Mouse (Mus musculus) CH12.LX (cell line): ENCODE results near the gene Treml2. TPM values are rescaled to one million over a fixed set of nuclear protein-coding genes. Genes with fewer than 3 reads are reported as not detected.

ENCODE experiments used
- DNase-seq: peaks from one replicate; pipeline ENCODE4 v3.0.0-alpha.2; 2013; ENCODE audit errors: extremely low read depth
- H3K27ac ChIP-seq: 2 replicates; pipeline ENCODE4 v1.5.1; 2012; ENCODE audit warnings: low read depth, mild to moderate bottlenecking, control low read depth, moderate library complexity; ENCODE audit not compliant: insufficient read depth
- H3K27me3 ChIP-seq: replicated peaks from 2 replicates; pipeline ENCODE3; 2012; ENCODE audit warnings: inconsistent platforms
- H3K36me3 ChIP-seq, 2 experiments: replicated peaks in 1 of 2; 2 replicates each; pipeline versions ENCODE3 to v1.6.1; 2012; ENCODE audit warnings: inconsistent platforms in 1 of 2, low read length in 1 of 2, mild to moderate bottlenecking in 1 of 2, mixed read lengths in 1 of 2, moderate library complexity in 1 of 2; ENCODE audit not compliant: control insufficient read depth in 1 of 2, insufficient read depth in 1 of 2
- H3K4me1 ChIP-seq, 2 experiments: 2 replicates each; pipeline ENCODE4 v1.6.1; 2012; ENCODE audit warnings: inconsistent platforms in 1 of 2, moderate library complexity in 1 of 2; ENCODE audit not compliant: insufficient read depth in 2 of 2, control insufficient read depth in 1 of 2
- H3K4me2 ChIP-seq: 2 replicates; pipeline ENCODE4 v1.6.1; 2012; ENCODE audit warnings: low read depth, mild to moderate bottlenecking, control low read depth; ENCODE audit not compliant: poor library complexity, insufficient read depth, severe bottlenecking
- H3K4me3 ChIP-seq, 3 experiments: fragments of 150-350 bp in 1 of 3; sonication (generic) in 1 of 3; replicated peaks in 1 of 3; 2 replicates each; pipeline versions ENCODE3 to v1.5.1; 2011 to 2012; ENCODE audit warnings: low read depth in 2 of 3, low read length in 2 of 3, mild to moderate bottlenecking in 2 of 3, moderate library complexity in 2 of 3, control low read depth in 1 of 3, improper control_type of control experiment in 1 of 3, inconsistent platforms in 1 of 3, mixed read lengths in 1 of 3; ENCODE audit not compliant: poor library complexity in 1 of 3
- H3K79me2 ChIP-seq: replicated peaks from 2 replicates; pipeline ENCODE4 v1.6.1; 2012; ENCODE audit warnings: mild to moderate bottlenecking, moderate library complexity; ENCODE audit not compliant: control insufficient read depth, poor library complexity, insufficient read depth, severe bottlenecking; ENCODE audit errors: extremely low read depth
- H3K9ac ChIP-seq: 2 replicates; pipeline ENCODE4 v1.6.1; 2012; ENCODE audit warnings: low read depth, mild to moderate bottlenecking, control low read depth, moderate library complexity; ENCODE audit not compliant: insufficient read depth
- H3K9me3 ChIP-seq: replicated peaks from 2 replicates; pipeline ENCODE3; 2012; ENCODE audit warnings: low read length, inconsistent platforms, mixed read lengths
- BHLHE40 ChIP-seq: IDR thresholded peaks from 2 replicates; pipeline ENCODE4 v1.6.1; 2011; ENCODE audit warnings: mild to moderate bottlenecking, low read depth, low read length, improper control_type of control experiment
- CHD1 ChIP-seq: IDR thresholded peaks from 2 replicates; pipeline ENCODE4 v1.6.1; 2012; ENCODE audit warnings: low read depth, low read length, improper control_type of control experiment, inconsistent platforms
- CTCF ChIP-seq, 2 experiments: IDR thresholded peaks in 1 of 2; conservative IDR thresholded peaks in 1 of 2; 2 replicates each; pipeline ENCODE4 v1.5.1; 2011 to 2012; ENCODE audit warnings: low read depth in 2 of 2, low read length in 2 of 2, improper control_type of control experiment in 1 of 2, inconsistent platforms in 1 of 2, mild to moderate bottlenecking in 1 of 2, moderate library complexity in 1 of 2
- E2F4 ChIP-seq: IDR thresholded peaks from 2 replicates; pipeline ENCODE4 v1.6.1; 2011; ENCODE audit warnings: low read depth, low read length, improper control_type of control experiment; ENCODE audit not compliant: insufficient replicate concordance
- ELF1 ChIP-seq: IDR thresholded peaks from 2 replicates; pipeline ENCODE4 v1.6.1; 2014; ENCODE audit warnings: low read depth, mild to moderate bottlenecking, inconsistent platforms, low read length, improper control_type of control experiment
- GABPA ChIP-seq: IDR thresholded peaks from 2 replicates; pipeline ENCODE4 v1.6.1; 2012; ENCODE audit warnings: low read depth, low read length, improper control_type of control experiment, inconsistent platforms; ENCODE audit not compliant: insufficient replicate concordance
- IRF4 ChIP-seq: IDR thresholded peaks from 2 replicates; pipeline ENCODE4 v1.6.1; 2014; ENCODE audit warnings: low read depth, mild to moderate bottlenecking, inconsistent platforms, low read length, improper control_type of control experiment
- JUN ChIP-seq: IDR thresholded peaks from 2 replicates; pipeline ENCODE4 v1.6.1; 2011; ENCODE audit warnings: low read depth, mild to moderate bottlenecking, low read length, improper control_type of control experiment, moderate library complexity; ENCODE audit not compliant: insufficient read depth
- KAT2A ChIP-seq: IDR thresholded peaks from 2 replicates; pipeline ENCODE4 v1.6.1; 2012; ENCODE audit warnings: low read length, improper control_type of control experiment, inconsistent platforms; ENCODE audit not compliant: insufficient replicate concordance
- MAFK ChIP-seq: IDR thresholded peaks from 2 replicates; pipeline ENCODE4 v1.6.1; 2011; ENCODE audit warnings: low read length, improper control_type of control experiment; ENCODE audit not compliant: insufficient replicate concordance
- MAX ChIP-seq: IDR thresholded peaks from 2 replicates; pipeline ENCODE4 v1.6.1; 2011; ENCODE audit warnings: low read length, improper control_type of control experiment
- MEF2A ChIP-seq: IDR thresholded peaks from 2 replicates; pipeline ENCODE4 v1.6.1; 2014; ENCODE audit warnings: low read depth, mild to moderate bottlenecking, inconsistent platforms, low read length, improper control_type of control experiment, borderline replicate concordance
- MYC ChIP-seq: IDR thresholded peaks from 2 replicates; pipeline ENCODE4 v1.6.1; 2011; ENCODE audit warnings: low read depth, mild to moderate bottlenecking, improper control_type of control experiment, low read length
- NRF1 ChIP-seq: IDR thresholded peaks from 2 replicates; pipeline ENCODE4 v1.6.1; 2014; ENCODE audit warnings: low read depth, mild to moderate bottlenecking, inconsistent platforms, low read length, improper control_type of control experiment, moderate library complexity
- POLR2A ChIP-seq: IDR thresholded peaks from 2 replicates; pipeline ENCODE4 v1.6.1; 2011; ENCODE audit warnings: low read depth, mild to moderate bottlenecking, improper control_type of control experiment, low read length
- RAD21 ChIP-seq: IDR thresholded peaks from 2 replicates; pipeline ENCODE4 v1.6.1; 2011; ENCODE audit warnings: low read depth, mild to moderate bottlenecking, low read length, improper control_type of control experiment, moderate library complexity
- SMC3 ChIP-seq: IDR thresholded peaks from 2 replicates; pipeline ENCODE4 v1.6.1; 2011; ENCODE audit warnings: low read depth, low read length, improper control_type of control experiment
- TCF12 ChIP-seq: IDR thresholded peaks from 2 replicates; pipeline ENCODE4 v1.6.1; 2014; ENCODE audit warnings: low read depth, mild to moderate bottlenecking, inconsistent platforms, low read length, improper control_type of control experiment
- USF1 ChIP-seq: IDR thresholded peaks from 2 replicates; pipeline ENCODE4 v1.6.1; 2014; ENCODE audit warnings: low read depth, mild to moderate bottlenecking, inconsistent platforms, low read length, improper control_type of control experiment
- ZC3H11A ChIP-seq: IDR thresholded peaks from 2 replicates; pipeline ENCODE4 v1.6.1; 2012; ENCODE audit warnings: low read depth, mild to moderate bottlenecking, inconsistent platforms, low read length, improper control_type of control experiment
- dilution Hi-C: fragments of 300-500 bp; cut with MboI; formaldehyde crosslinking; loops from 2 replicates; pipeline ENCODE4 v1.14.3; 2020; ENCODE audit warnings: low sequenced_read_pairs; ENCODE audit not compliant: extremely low pct_unique_long_range_greater_than_20kb, extremely low pct_ligation_motif_present
- in situ Hi-C: fragments of 300-500 bp; cut with MboI; formaldehyde crosslinking; loops from 3 replicates; pipeline ENCODE4 v1.14.3; 2019; ENCODE audit warnings: low sequenced_read_pairs, low pct_ligation_motif_present, low pct_unique_long_range_greater_than_20kb, mixed read lengths
- polyA plus RNA-seq: library from polyadenylated mRNA; unstranded; fragments of >175 nt; gene quantifications from 2 replicates; pipeline ENCODE4 v1.2.1, GENCODE M21; 2012; ENCODE audit warnings: low read depth; ENCODE audit not compliant: insufficient read length
- total RNA-seq, 2 experiments: library from RNA; depleted of rRNA; stranded (reverse); fragments of 300-350 nt in 1 of 2; fragments of >200 nt in 1 of 2; gene quantifications; 2 replicates each; pipeline ENCODE4 v1.2.3; 2012 to 2014

Gene Treml2
- total and polyA plus RNA-seq, 3 experiments: 1.3 to 10.2 (median 5.5) TPM

GRCm38 (mm10) chr17:48274098-48274497 is 25.2 kb upstream of the Treml2 start:
- TF ChIP-seq ELF1: no peak
- TF ChIP-seq GABPA: no peak
- no peak for TF ChIP-seq MEF2A
- no peak for TF ChIP-seq SMC3
- no peak for TF ChIP-seq BHLHE40
- H3K27ac ChIP-seq: no peak overlapping the region
- no peaks in the 10 kb centered on the region for H3K27me3 ChIP-seq
- peaks cover 0 to 24% of the 10 kb centered on the region in 2 experiments; a peak in 2 of 4 replicates for H3K4me1 ChIP-seq
- H3K9me3 ChIP-seq: no peaks in the 10 kb centered on the region
- no peaks in the 10 kb centered on the region for H3K79me2 ChIP-seq
- H3K9ac ChIP-seq: no peak overlapping the region
- H3K4me2 ChIP-seq: no peak overlapping the region
- no peak overlapping the region for H3K4me3 ChIP-seq
- dilution Hi-C loops: no loop called here
- in situ Hi-C loops: no loop called here
- H3K36me3 ChIP-seq: no peaks in the 10 kb centered on the region
- no peak for DNase-seq

- H3K9ac ChIP-seq: no peak overlapping the region
- no peak overlapping the region for H3K4me2 ChIP-seq
- dilution Hi-C loops (no loop called here), in situ Hi-C loops (loop anchor here (25.0 kb wide), 1 partner anchor 163 kb away; no protein-coding TSS in a partner anchor)
- TF ChIP-seq CTCF (conservative IDR thresholded peaks at IDR 0.05 in 1 of 2, IDR thresholded peaks at IDR 0.05 in 1 of 2; ENCODE audit: low read depth in 2 of 2, low read length in 2 of 2): peak; percentile 79 to 91
- no peak for TF ChIP-seq POLR2A
- no peak for TF ChIP-seq MYC
- peak; percentile 97 for TF ChIP-seq SMC3
- no peak for TF ChIP-seq NRF1
- no peak for TF ChIP-seq KAT2A
- no peak for TF ChIP-seq USF1
- peak; percentile 91 for TF ChIP-seq RAD21
- TF ChIP-seq JUN: no peak
- no peak for TF ChIP-seq MAX
- no peak for TF ChIP-seq CHD1
- TF ChIP-seq ZC3H11A: peak; percentile 70
- no peak for TF ChIP-seq TCF12
- no peak for TF ChIP-seq IRF4
- no peak for TF ChIP-seq E2F4
- TF ChIP-seq MAFK: no peak
- H3K27me3 ChIP-seq: no peaks in the 10 kb centered on the region
- no peaks in the 10 kb centered on the region for H3K36me3 ChIP-seq
- H3K9me3 ChIP-seq: no peaks in the 10 kb centered on the region
- H3K4me3 ChIP-seq: no peak overlapping the region
- H3K79me2 ChIP-seq: no peaks in the 10 kb centered on the region
- no peak overlapping the region for H3K27ac ChIP-seq
- peaks cover 0 to 29% of the 10 kb centered on the region in 2 experiments; a peak in 2 of 4 replicates for H3K4me1 ChIP-seq
- peak; percentile 85 for DNase-seq
These were observed 24.4 kb upstream of the Treml2 start for GRCm38 (mm10) chr17:48274885-48275284.
